Comparison of ENCODE assay signal across 10 mouse cellular contexts in the genomic region with DNA sequence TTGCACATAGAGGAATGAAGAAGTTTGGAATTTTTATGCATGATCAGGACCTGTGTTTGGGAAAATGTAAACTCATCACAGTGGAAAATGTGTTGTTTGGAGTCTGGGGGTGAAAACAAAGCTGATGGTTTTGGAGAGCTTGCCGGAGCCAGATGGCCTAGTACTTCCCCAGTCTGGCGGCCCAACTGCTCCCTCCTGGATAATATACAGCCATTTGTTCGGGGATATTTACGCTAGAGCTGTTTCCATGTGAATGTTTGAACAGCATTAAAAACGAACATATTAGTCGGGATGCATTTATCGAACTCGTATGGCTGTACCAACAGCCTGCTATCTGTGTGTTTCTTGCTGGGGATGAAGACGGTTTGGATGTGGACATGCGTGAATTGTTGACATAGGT. TPM values are rescaled to one million over a fixed set of nuclear protein-coding genes. Genes with fewer than 3 reads are reported as not detected.
DNase-seq lines count a peak whose midpoint lies in the region; ATAC-seq and TF ChIP-seq lines count a peak whose summit lies in the region.
"Had no signal": no experiment of that assay in that cellular context is flagged by ENCODE, and none has a peak within 500 bp of the region (broad histone marks: within the 10 kb centered on the region; RNA-seq: fewer than 3 reads in every experiment).

No protein-coding gene starts in this region.

- H3K27me3 ChIP-seq in forebrain, embryonic 13.5 days = peaks cover 54% of the 10 kb centered on the region
- peaks cover 20% of the 10 kb centered on the region for H3K27me3 ChIP-seq in forebrain, embryonic 11.5 days (ENCODE audit: control insufficient read depth, insufficient read depth, low read length)
- H3K27me3 ChIP-seq in midbrain, embryonic 15.5 days (replicated peaks) = peaks cover 6% of the 10 kb centered on the region; the same call in 1 of the 2 replicates
- H3K27me3 ChIP-seq in lung, postnatal 0 days (replicated peaks; ENCODE audit: insufficient read depth, low read length) = peaks cover 12% of the 10 kb centered on the region
- peaks cover 12% of the 10 kb centered on the region for H3K27me3 ChIP-seq in intestine, embryonic 15.5 days (replicated peaks)

- TF ChIP-seq EP300 in lung, postnatal 0 days (IDR thresholded peaks at IDR 0.05) = no peak

- no peak overlapping the region for H3K9ac ChIP-seq in forebrain, embryonic 13.5 days
- no peak overlapping the region for H3K9ac ChIP-seq in forebrain, embryonic 11.5 days (ENCODE audit: low read length)
- H3K9ac ChIP-seq in midbrain, embryonic 15.5 days = no peak overlapping the region
- no peak overlapping the region for H3K9ac ChIP-seq in lung, postnatal 0 days (replicated peaks; ENCODE audit: low read depth)
- H3K9ac ChIP-seq in intestine, embryonic 15.5 days = no peak overlapping the region

- TF ChIP-seq CTCF in lung, postnatal 0 days (IDR thresholded peaks at IDR 0.05) = no peak

- peak; percentile 76; the same call in 1 of the 2 replicates for ATAC-seq in forebrain, embryonic 13.5 days
- ATAC-seq in forebrain, embryonic 11.5 days (replicated peaks; ENCODE audit: low FRiP score) = no peak
- ATAC-seq in midbrain, embryonic 15.5 days (replicated peaks) = no peak
- ATAC-seq in lung, postnatal 0 days = no peak
- ATAC-seq in intestine, embryonic 15.5 days = no peak

- 77% methylated on average over 10 of the region's 10 CpGs for WGBS in forebrain, embryonic 13.5 days
- WGBS in forebrain, embryonic 11.5 days = 77% methylated on average over 10 of the region's 10 CpGs
- WGBS in midbrain, embryonic 15.5 days = 73% methylated on average over 10 of the region's 10 CpGs
- 79% methylated on average over 10 of the region's 10 CpGs for WGBS in lung, postnatal 0 days
- WGBS in intestine, embryonic 15.5 days = 61% methylated on average over 10 of the region's 10 CpGs

- no peaks in the 10 kb centered on the region for H3K36me3 ChIP-seq in forebrain, embryonic 13.5 days (ENCODE audit: poor library complexity, severe bottlenecking)
- H3K36me3 ChIP-seq in forebrain, embryonic 11.5 days (ENCODE audit: control insufficient read depth, insufficient read depth, low read length) = no peaks in the 10 kb centered on the region
- no peaks in the 10 kb centered on the region for H3K36me3 ChIP-seq in midbrain, embryonic 15.5 days (replicated peaks)
- no peaks in the 10 kb centered on the region for H3K36me3 ChIP-seq in lung, postnatal 0 days (ENCODE audit: insufficient read depth, low read length)
- no peaks in the 10 kb centered on the region for H3K36me3 ChIP-seq in intestine, embryonic 15.5 days

- peaks cover 13% of the 10 kb centered on the region; the same call in 1 of the 2 replicates for H3K4me1 ChIP-seq in forebrain, embryonic 13.5 days
- peaks cover 8% of the 10 kb centered on the region; the same call in 1 of the 2 replicates for H3K4me1 ChIP-seq in forebrain, embryonic 11.5 days (replicated peaks; ENCODE audit: control insufficient read depth, insufficient read depth, low read length)
- peaks cover 17% of the 10 kb centered on the region for H3K4me1 ChIP-seq in midbrain, embryonic 15.5 days
- H3K4me1 ChIP-seq in lung, postnatal 0 days (ENCODE audit: insufficient read depth, low read depth, low read length) = no peaks in the 10 kb centered on the region
- no peaks in the 10 kb centered on the region for H3K4me1 ChIP-seq in intestine, embryonic 15.5 days (replicated peaks)

- H3K4me2 ChIP-seq in forebrain, embryonic 13.5 days = 0 out of 2 replicates have a peak overlapping the region, but pooled peaks have one; percentile 16
- H3K4me2 ChIP-seq in forebrain, embryonic 11.5 days (ENCODE audit: low read depth, low read length, severe bottlenecking) = no peak overlapping the region
- peak overlapping the region; percentile 14 for H3K4me2 ChIP-seq in midbrain, embryonic 15.5 days
- H3K4me2 ChIP-seq in lung, postnatal 0 days (replicated peaks; ENCODE audit: low read depth, low read length) = no peak overlapping the region
- no peak overlapping the region for H3K4me2 ChIP-seq in intestine, embryonic 15.5 days (replicated peaks)

- H3K9me3 ChIP-seq in forebrain, embryonic 13.5 days (replicated peaks) = no peaks in the 10 kb centered on the region
- no peaks in the 10 kb centered on the region for H3K9me3 ChIP-seq in forebrain, embryonic 11.5 days (ENCODE audit: control insufficient read depth, low read length)
- H3K9me3 ChIP-seq in midbrain, embryonic 15.5 days = no peaks in the 10 kb centered on the region
- no peaks in the 10 kb centered on the region for H3K9me3 ChIP-seq in lung, postnatal 0 days (ENCODE audit: low read length)
- no peaks in the 10 kb centered on the region for H3K9me3 ChIP-seq in intestine, embryonic 15.5 days

- DNase-seq in forebrain, embryonic 11.5 days (ENCODE audit: low spot score) = no peak
- peak; percentile 90 for DNase-seq in cerebellum, adult 9-10 months
- DNase-seq in layer of hippocampus, adult 11-12 months (ENCODE audit: low spot score) = peak; percentile 54
- DNase-seq in heart, adult 9 months (ENCODE audit: low spot score in 2 of 2) = no peak
- DNase-seq in lung, postnatal 0 days (ENCODE audit: low spot score) = no peak
- DNase-seq: gastrocnemius, postnatal 25 days; lung, postnatal 36 days had no signal

- H3K27ac ChIP-seq in forebrain, embryonic 13.5 days = 0 out of 2 replicates have a peak overlapping the region, but pooled peaks have one; percentile 14
- H3K27ac ChIP-seq in forebrain, embryonic 11.5 days (ENCODE audit: low read depth, low read length) = no peak overlapping the region
- no peak overlapping the region for H3K27ac ChIP-seq in midbrain, embryonic 15.5 days
- H3K27ac ChIP-seq in lung, postnatal 0 days (ENCODE audit: low read length) = no peak overlapping the region
- no peak overlapping the region for H3K27ac ChIP-seq in intestine, embryonic 15.5 days

- H3K4me3 ChIP-seq in forebrain, embryonic 13.5 days = no peak overlapping the region
- no peak overlapping the region for H3K4me3 ChIP-seq in forebrain, embryonic 11.5 days (ENCODE audit: low read depth, low read length)
- no peak overlapping the region for H3K4me3 ChIP-seq in midbrain, embryonic 15.5 days
- no peak overlapping the region for H3K4me3 ChIP-seq in lung, postnatal 0 days (ENCODE audit: low read depth, low read length)
- H3K4me3 ChIP-seq in intestine, embryonic 15.5 days (replicated peaks) = no peak overlapping the region

RNA-seq across cellular contexts. Expression of gene Ebf1, which starts 8.9 kb away (rescaled TPM):
- 30.7 and 36.4 TPM in 2 replicates for polyA plus RNA-seq in forebrain, embryonic 13.5 days (2015; fragmentation: Nextera tagmentation; extraction: Ambion mirVana)
- 17.5 and 21.3 TPM in 2 replicates for polyA plus RNA-seq in forebrain, embryonic 11.5 days (2014; fragmentation: Nextera tagmentation; extraction: Ambion mirVana)
- polyA plus RNA-seq in midbrain, embryonic 15.5 days (2015; fragmentation: Nextera tagmentation; extraction: Ambion mirVana) = 66.6 and 68.9 TPM in 2 replicates
- polyA plus RNA-seq in lung, postnatal 0 days (2015; fragmentation: Nextera tagmentation; extraction: Ambion mirVana) = 8.8 and 9.1 TPM in 2 replicates
- 9.5 and 12.1 TPM in 2 replicates for polyA plus RNA-seq in intestine, embryonic 15.5 days (2015; fragmentation: Nextera tagmentation; extraction: Ambion mirVana)

Comparison
In these comparisons a context has a peak if more than half of its experiments do, and no peak if none do; other contexts are left out.
1. H3K4me2 ChIP-seq: peak in forebrain, embryonic 13.5 days (single experiment) and midbrain, embryonic 15.5 days (single experiment); none in forebrain, embryonic 11.5 days (single experiment), lung, postnatal 0 days (single experiment) and intestine, embryonic 15.5 days (single experiment).
2. DNase-seq: peak in cerebellum, adult 9-10 months (single experiment) and layer of hippocampus, adult 11-12 months (single experiment); none in forebrain, embryonic 11.5 days (single experiment), heart, adult 9 months (0 of 2) and lung, postnatal 0 days (single experiment).